Mouse (Mus musculus) forebrain, postnatal 0 days (tissue): ENCODE data around the gene Ptprj. TPM values are rescaled to one million over a fixed set of nuclear protein-coding genes. Genes with fewer than 3 reads are reported as not detected.

Experiments
- ATAC-seq: fragments of 200-750 bp; cut with Nextera tagmentation; 2 replicates; pipeline ENCODE4 v1.8.0; 2017; ENCODE audit warnings: mild to moderate bottlenecking, moderate library complexity
- DNase-seq: peaks from one replicate; pipeline ENCODE4 v3.0.0-alpha.2; 2015
- H3K27ac ChIP-seq: fragments of 300-500 bp; sonication (generic); 2 replicates; pipeline ENCODE4 v1.5.1; 2014; ENCODE audit warnings: low read depth, mild to moderate bottlenecking, antibody characterized with exemption, low read length, moderate library complexity, mixed read lengths
- H3K27me3 ChIP-seq: fragments of 300-500 bp; sonication (generic); 2 replicates; pipeline ENCODE4 v1.6.1; 2014; ENCODE audit warnings: mild to moderate bottlenecking, low read length, mixed read lengths; ENCODE audit not compliant: insufficient read depth
- H3K36me3 ChIP-seq: fragments of 300-500 bp; sonication (generic); 2 replicates; pipeline ENCODE4 v1.6.1; 2014; ENCODE audit warnings: mild to moderate bottlenecking, moderate library complexity; ENCODE audit not compliant: insufficient read depth
- H3K4me1 ChIP-seq: fragments of 300-500 bp; sonication (generic); 2 replicates; pipeline ENCODE4 v1.6.1; 2014; ENCODE audit warnings: antibody characterized with exemption; ENCODE audit not compliant: insufficient read depth
- H3K4me2 ChIP-seq: fragments of 300-500 bp; sonication (generic); 2 replicates; pipeline ENCODE4 v1.6.1; 2014; ENCODE audit warnings: low read depth, mild to moderate bottlenecking, moderate library complexity
- H3K4me3 ChIP-seq: fragments of 300-500 bp; sonication (generic); 2 replicates; pipeline ENCODE4 v1.5.1; 2014; ENCODE audit warnings: low read depth, low read length, mixed read lengths
- H3K9ac ChIP-seq: fragments of 300-500 bp; sonication (generic); 2 replicates; pipeline ENCODE4 v1.6.1; 2014; ENCODE audit warnings: mild to moderate bottlenecking
- H3K9me3 ChIP-seq: fragments of 300-500 bp; sonication (generic); 2 replicates; pipeline ENCODE4 v1.6.1; 2016; ENCODE audit warnings: low read length
- CTCF ChIP-seq: sonication (generic); IDR thresholded peaks from 2 replicates; pipeline ENCODE4 v1.5.1; 2016; ENCODE audit warnings: antibody characterized with exemption, control low read depth, low read depth
- WGBS: fragments of 180-500 bp; shearing (Covaris S2); extraction: QIAGEN DNeasy Blood & Tissue Kit; methylation state at CpG from one replicate; pipeline ENCODE4 v1.1.7; 2014; 5-methylcytosine and 5-hydroxymethylcytosine counted together
- polyA plus RNA-seq: library from polyadenylated mRNA; unstranded; fragments of >200 nt; fragmentation: Nextera tagmentation; extraction: Ambion mirVana; gene quantifications from 2 replicates; pipeline ENCODE4 v1.2.1, GENCODE M21; 2015
- total RNA-seq: library from RNA; depleted of rRNA; stranded (reverse); fragments of >200 nt; gene quantifications from 2 replicates; pipeline ENCODE4 v1.2.3, GENCODE M21; 2014

Gene Ptprj
- total and polyA plus RNA-seq, 2 experiments from 2014 or later = 3.9 to 34.0 TPM

GRCm38 (mm10) chr2:90614651-90615171 lies 34.3 kb upstream of the Ptprj start:
- H3K27me3 ChIP-seq = no peaks in the 10 kb centered on the region
- no peaks in the 10 kb centered on the region for H3K36me3 ChIP-seq
- no peak overlapping the region for H3K27ac ChIP-seq
- no peak overlapping the region for H3K4me2 ChIP-seq
- H3K4me1 ChIP-seq = no peaks in the 10 kb centered on the region
- WGBS = 83% methylated on average over 14 of the region's 14 CpGs
- H3K9ac ChIP-seq = no peak overlapping the region
- TF ChIP-seq CTCF = no peak
- H3K9me3 ChIP-seq = no peaks in the 10 kb centered on the region
- ATAC-seq (no peak), DNase-seq (no peak)
- no peak overlapping the region for H3K4me3 ChIP-seq

GRCm38 (mm10) chr2:90613591-90613990 lies 33.1 kb upstream of the Ptprj start:
- no peak overlapping the region for H3K9ac ChIP-seq
- H3K4me2 ChIP-seq = no peak overlapping the region
- H3K36me3 ChIP-seq = no peaks in the 10 kb centered on the region
- no peaks in the 10 kb centered on the region for H3K4me1 ChIP-seq
- 83% methylated on average over 3 of the region's 3 CpGs for WGBS
- no peaks in the 10 kb centered on the region for H3K9me3 ChIP-seq
- TF ChIP-seq CTCF = no peak
- no peak overlapping the region for H3K4me3 ChIP-seq
- H3K27ac ChIP-seq = no peak overlapping the region
- no peaks in the 10 kb centered on the region for H3K27me3 ChIP-seq
- no peak for DNase-seq
- no peak for ATAC-seq

- no peak overlapping the region for H3K27ac ChIP-seq
- no peaks in the 10 kb centered on the region for H3K4me1 ChIP-seq
- ATAC-seq = no peak
- H3K9me3 ChIP-seq = no peaks in the 10 kb centered on the region
- no peak for DNase-seq
- no peak overlapping the region for H3K4me3 ChIP-seq
- no peaks in the 10 kb centered on the region for H3K27me3 ChIP-seq
- no peak overlapping the region for H3K9ac ChIP-seq
- no peak overlapping the region for H3K4me2 ChIP-seq
- WGBS = 88% methylated on average over 2 of the region's 2 CpGs
- H3K36me3 ChIP-seq = no peaks in the 10 kb centered on the region
- no peak for TF ChIP-seq CTCF
Observed at GRCm38 (mm10) chr2:90613006-90613405, 32.6 kb upstream of the Ptprj start.

GRCm38 (mm10) chr2:90611959-90612571 lies 31.6 kb upstream of the Ptprj start:
- ATAC-seq (no peak), DNase-seq (no peak)
- no peaks in the 10 kb centered on the region for H3K4me1 ChIP-seq
- no peaks in the 10 kb centered on the region for H3K9me3 ChIP-seq
- H3K4me3 ChIP-seq = no peak overlapping the region
- TF ChIP-seq CTCF = no peak
- no peak overlapping the region for H3K9ac ChIP-seq
- H3K36me3 ChIP-seq = no peaks in the 10 kb centered on the region
- H3K4me2 ChIP-seq = no peak overlapping the region
- no peaks in the 10 kb centered on the region for H3K27me3 ChIP-seq
- 88% methylated on average over 10 of the region's 10 CpGs for WGBS
- no peak overlapping the region for H3K27ac ChIP-seq

- H3K4me3 ChIP-seq = no peak overlapping the region
- DNase-seq = no peak
- H3K27ac ChIP-seq = no peak overlapping the region
- H3K9me3 ChIP-seq = no peaks in the 10 kb centered on the region
- H3K36me3 ChIP-seq = no peaks in the 10 kb centered on the region
- no peak overlapping the region for H3K9ac ChIP-seq
- H3K27me3 ChIP-seq = no peaks in the 10 kb centered on the region
- ATAC-seq = no peak
- no peaks in the 10 kb centered on the region for H3K4me1 ChIP-seq
- H3K4me2 ChIP-seq = no peak overlapping the region
- WGBS = 96% methylated on average over 3 of the region's 3 CpGs
- no peak for TF ChIP-seq CTCF
Observed at GRCm38 (mm10) chr2:90601056-90601455, 20.6 kb upstream of the Ptprj start.

- ATAC-seq (no peak), DNase-seq (no peak)
- no peak overlapping the region for H3K4me2 ChIP-seq
- H3K27ac ChIP-seq = no peak overlapping the region
- H3K4me3 ChIP-seq = no peak overlapping the region
- WGBS = 89% methylated on average over 1 of the region's 1 CpGs
- TF ChIP-seq CTCF = no peak
- no peaks in the 10 kb centered on the region for H3K9me3 ChIP-seq
- H3K36me3 ChIP-seq = no peaks in the 10 kb centered on the region
- H3K27me3 ChIP-seq = no peaks in the 10 kb centered on the region
- no peak overlapping the region for H3K9ac ChIP-seq
- H3K4me1 ChIP-seq = no peaks in the 10 kb centered on the region
Observed at GRCm38 (mm10) chr2:90588141-90588540, 7.7 kb upstream of the Ptprj start.

GRCm38 (mm10) chr2:90584506-90584905 lies 4.1 kb upstream of the Ptprj start:
- Histone ChIP-seq H3K4me2 (no peak overlapping the region), H3K9ac (no peak overlapping the region), H3K9me3 (no peaks in the 10 kb centered on the region), H3K4me1 (no peaks in the 10 kb centered on the region), H3K4me3 (no peak overlapping the region), H3K27me3 (no peaks in the 10 kb centered on the region), H3K36me3 (no peaks in the 10 kb centered on the region), H3K27ac (no peak overlapping the region)
- 47% methylated on average over 4 of the region's 4 CpGs for WGBS
- TF ChIP-seq CTCF = no peak
- DNase-seq (no peak), ATAC-seq (no peak)
